In the genomic region with DNA sequence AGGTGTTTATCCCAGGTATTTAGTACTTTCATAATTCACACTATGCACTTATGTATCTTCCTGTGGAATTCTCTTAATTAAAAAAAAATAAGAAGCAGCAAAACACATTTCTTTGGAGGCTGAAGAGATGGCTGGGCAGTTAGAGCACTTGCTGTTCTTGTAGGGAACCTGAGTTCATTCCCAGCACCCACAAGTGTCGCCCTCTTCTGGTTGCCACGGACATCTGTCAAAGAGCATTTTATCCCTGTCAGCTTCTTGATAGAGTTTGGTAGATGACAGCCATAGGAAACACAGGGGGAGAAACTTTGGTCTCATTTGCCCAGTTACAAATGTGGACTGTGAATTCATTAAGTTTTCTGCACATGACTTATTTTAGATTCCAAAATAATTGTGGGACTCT, we compare ENCODE assay signal across 13 mouse cellular contexts. TPM values are rescaled to one million over a fixed set of nuclear protein-coding genes. Genes with fewer than 3 reads are reported as not detected.
A peak's percentile ranks its signal among the peaks of the same experiment; 100 is the strongest.
DNase-seq lines count a peak whose midpoint lies in the region; ATAC-seq and TF ChIP-seq lines count a peak whose summit lies in the region.
"Had no signal": no experiment of that assay in that cellular context is flagged by ENCODE, and none has a peak within 500 bp of the region (broad histone marks: within the 10 kb centered on the region; RNA-seq: fewer than 3 reads in every experiment).

No protein-coding gene starts in this region.

- H3K4me1 ChIP-seq in E14TG2a.4 (replicated peaks; ENCODE audit: low read depth, low read length), result no peaks in the 10 kb centered on the region
- no peaks in the 10 kb centered on the region for H3K4me1 ChIP-seq in forebrain, embryonic 11.5 days (replicated peaks; ENCODE audit: control insufficient read depth, insufficient read depth, low read length)
- H3K4me1 ChIP-seq: hindbrain, embryonic 15.5 days had no signal

- H3K36me3 ChIP-seq in E14TG2a.4 (ENCODE audit: insufficient read depth, low read length), result no peaks in the 10 kb centered on the region
- no peaks in the 10 kb centered on the region for H3K36me3 ChIP-seq in forebrain, embryonic 11.5 days (ENCODE audit: control insufficient read depth, insufficient read depth, low read length)
- H3K36me3 ChIP-seq: hindbrain, embryonic 15.5 days; lung, embryonic 15.5 days had no signal

- H3K9me3 ChIP-seq in E14TG2a.4 (ENCODE audit: low read length), result no peaks in the 10 kb centered on the region
- H3K9me3 ChIP-seq in forebrain, embryonic 11.5 days (ENCODE audit: control insufficient read depth, low read length), result no peaks in the 10 kb centered on the region
- H3K9me3 ChIP-seq: hindbrain, embryonic 15.5 days; lung, embryonic 15.5 days had no signal

- H3K27ac ChIP-seq in layer of hippocampus, adult 2 months, result no peak overlapping the region
- H3K27ac ChIP-seq in forebrain, embryonic 11.5 days (ENCODE audit: low read depth, low read length), result no peak overlapping the region
- H3K27ac ChIP-seq: hindbrain, embryonic 15.5 days had no signal

- no peak overlapping the region for H3K9ac ChIP-seq in forebrain, embryonic 11.5 days (ENCODE audit: low read length)
- H3K9ac ChIP-seq: hindbrain, embryonic 15.5 days; lung, embryonic 15.5 days had no signal

- 38% methylated on average over 2 of the region's 2 CpGs for WGBS in forebrain, embryonic 11.5 days

- no peak for DNase-seq in layer of hippocampus, adult 2 months (ENCODE audit: low spot score in 2 of 2)
- no peak for DNase-seq in layer of hippocampus, adult 11-12 months (ENCODE audit: low spot score)
- peak; percentile 4 for DNase-seq in T-cell, adult 2 months (ENCODE audit: low spot score)
- no peak for DNase-seq in forebrain, embryonic 11.5 days (ENCODE audit: low spot score)
- no peak for DNase-seq in cerebellum, postnatal 4 days (ENCODE audit: low spot score in 2 of 2)
- no peak for DNase-seq in right cerebral cortex, adult 18-20 months
- DNase-seq: cerebellum, adult 9-11 months; layer of hippocampus, postnatal 36 days had no signal

- H3K4me2 ChIP-seq in forebrain, embryonic 11.5 days (ENCODE audit: low read depth, low read length, severe bottlenecking), result no peak overlapping the region
- H3K4me2 ChIP-seq: hindbrain, embryonic 15.5 days; lung, embryonic 15.5 days had no signal

- H3K27me3 ChIP-seq in E14TG2a.4 (ENCODE audit: insufficient read depth, low read length), result no peaks in the 10 kb centered on the region
- no peaks in the 10 kb centered on the region for H3K27me3 ChIP-seq in forebrain, embryonic 11.5 days (ENCODE audit: control insufficient read depth, insufficient read depth, low read length)
- H3K27me3 ChIP-seq: hindbrain, embryonic 15.5 days; lung, embryonic 15.5 days had no signal

- H3K4me3 ChIP-seq in layer of hippocampus, adult 2 months, result no peak overlapping the region
- no peak overlapping the region for H3K4me3 ChIP-seq in E14TG2a.4 (replicated peaks; ENCODE audit: low read length)
- H3K4me3 ChIP-seq in forebrain, embryonic 11.5 days (ENCODE audit: low read depth, low read length), result no peak overlapping the region
- H3K4me3 ChIP-seq: hindbrain, embryonic 15.5 days; lung, embryonic 15.5 days; myocyte had no signal

- 0 out of 2 replicates have a peak, but pooled peaks have one; percentile 44 for ATAC-seq in neutrophil, adult 5-6 weeks (ENCODE audit: extremely low read depth, insufficient number of reproducible peaks, low FRiP score, poor library complexity, severe bottlenecking)
- no peak for ATAC-seq in forebrain, embryonic 11.5 days (replicated peaks; ENCODE audit: low FRiP score)

- TF ChIP-seq CTCF in layer of hippocampus, adult 2 months (conservative IDR thresholded peaks at IDR 0.05), result peak; percentile 54
- 0 out of 2 replicates have a peak, but pooled peaks have one; percentile 4 for TF ChIP-seq CTCF in E14TG2a.4 (conservative IDR thresholded peaks at IDR 0.05; ENCODE audit: low read length)

RNA-seq across cellular contexts. Expression of gene Fam204a, which starts 25.5 kb away (rescaled TPM):
- total RNA-seq in layer of hippocampus, adult 2 months (2021), result 10 to 100 TPM; 33.1 to 35.9 TPM
- total RNA-seq in neutrophil, adult 5-6 weeks (2017), result 119 and 140 TPM in 2 replicates
- 74.8 and 94.2 TPM in 2 replicates for polyA plus RNA-seq in forebrain, embryonic 11.5 days (2014; fragmentation: Nextera tagmentation; extraction: Ambion mirVana)
